Comparison of ENCODE assay signal across 10 mouse cellular contexts in genomic region chr2:27469991-27470355, GRCm38 (mm10). TPM values are rescaled to one million over a fixed set of nuclear protein-coding genes. Genes with fewer than 3 reads are reported as not detected.
DNase-seq lines count a peak whose midpoint lies in the region; ATAC-seq and TF ChIP-seq lines count a peak whose summit lies in the region.
"Had no signal": no experiment of that assay in that cellular context is flagged by ENCODE, and none has a peak within 500 bp of the region (broad histone marks: within the 10 kb centered on the region; RNA-seq: fewer than 3 reads in every experiment).

No protein-coding gene starts in this region.

- DNase-seq in kidney, adult 2 months, result peak; percentile 86
- no peak for DNase-seq in kidney, postnatal 4 days
- peak; percentile 80 for DNase-seq in adrenal gland, postnatal 10 days
- DNase-seq in adrenal gland, postnatal 36 days, result peak; percentile 69 to 70
- no peak for DNase-seq in liver, embryonic 11.5 days (ENCODE audit: low spot score)
- no peak for DNase-seq in hindbrain, postnatal 0 days (ENCODE audit: low spot score)
- DNase-seq: lung, postnatal 10 days; right cerebral cortex, postnatal 4 days had no signal

- no peak overlapping the region for H3K4me3 ChIP-seq in kidney, adult 2 months (ENCODE audit: insufficient read depth, low read depth, low read length)
- H3K4me3 ChIP-seq in liver, embryonic 11.5 days (ENCODE audit: low read depth, low read length), result no peak overlapping the region
- H3K4me3 ChIP-seq in hindbrain, postnatal 0 days (ENCODE audit: low read length), result no peak overlapping the region

- no peaks in the 10 kb centered on the region for H3K9me3 ChIP-seq in liver, embryonic 11.5 days (ENCODE audit: control insufficient read depth, low read length)
- H3K9me3 ChIP-seq in hindbrain, postnatal 0 days (ENCODE audit: low read length), result no peaks in the 10 kb centered on the region

- H3K4me2 ChIP-seq in liver, embryonic 11.5 days, result peak overlapping the region; percentile 51
- no peak overlapping the region for H3K4me2 ChIP-seq in hindbrain, postnatal 0 days (ENCODE audit: low read depth, low read length)
- H3K4me2 ChIP-seq: hindbrain, embryonic 14.5 days had no signal

- no peaks in the 10 kb centered on the region for H3K36me3 ChIP-seq in kidney, adult 2 months (ENCODE audit: control insufficient read depth, insufficient read depth, low read length)
- peaks cover 5% of the 10 kb centered on the region for H3K36me3 ChIP-seq in liver, embryonic 11.5 days (ENCODE audit: control insufficient read depth, insufficient read depth, low read length)
- H3K36me3 ChIP-seq in hindbrain, postnatal 0 days (ENCODE audit: insufficient read depth, low read length), result no peaks in the 10 kb centered on the region

- H3K4me1 ChIP-seq in kidney, adult 2 months (ENCODE audit: control insufficient read depth, insufficient read depth, low read length), result peaks cover 40% of the 10 kb centered on the region
- peaks cover 60% of the 10 kb centered on the region for H3K4me1 ChIP-seq in liver, embryonic 11.5 days (replicated peaks; ENCODE audit: control insufficient read depth, insufficient read depth, low read length)
- H3K4me1 ChIP-seq in hindbrain, postnatal 0 days (ENCODE audit: insufficient read depth, low read length), result peaks cover 23% of the 10 kb centered on the region

- TF ChIP-seq POLR2A in kidney, adult 2 months (IDR thresholded peaks at IDR 0.05; ENCODE audit: low read depth, low read length), result no peak

- 33% methylated on average over 3 of the region's 3 CpGs for WGBS in kidney, adult 2 months
- 57% methylated on average over 3 of the region's 3 CpGs for WGBS in liver, embryonic 11.5 days
- WGBS in hindbrain, postnatal 0 days, result 66% methylated on average over 3 of the region's 3 CpGs

- no peak for ATAC-seq in liver, embryonic 11.5 days (replicated peaks; ENCODE audit: low FRiP score)
- no peak for ATAC-seq in hindbrain, postnatal 0 days
- ATAC-seq in activated CD4-positive, CD25-positive, alpha-beta regulatory T cell, adult 4 months, result no peak

- no peaks in the 10 kb centered on the region for H3K27me3 ChIP-seq in kidney, adult 2 months (replicated peaks; ENCODE audit: control insufficient read depth, insufficient read depth, low read length)
- no peaks in the 10 kb centered on the region for H3K27me3 ChIP-seq in liver, embryonic 11.5 days (replicated peaks; ENCODE audit: control insufficient read depth, insufficient read depth, low read length)
- H3K27me3 ChIP-seq in hindbrain, postnatal 0 days (ENCODE audit: insufficient read depth, low read length), result no peaks in the 10 kb centered on the region

- no peak for TF ChIP-seq CTCF in kidney, adult 2 months (conservative IDR thresholded peaks at IDR 0.05; ENCODE audit: insufficient read depth, insufficient read length, low read depth, low read length)
- no peak for TF ChIP-seq CTCF in hindbrain, postnatal 0 days (IDR thresholded peaks at IDR 0.05; ENCODE audit: low read depth)

- H3K9ac ChIP-seq in liver, embryonic 11.5 days (ENCODE audit: low read depth, low read length), result peak overlapping the region; percentile 52
- H3K9ac ChIP-seq in hindbrain, postnatal 0 days (replicated peaks; ENCODE audit: low read length), result no peak overlapping the region
- H3K9ac ChIP-seq: hindbrain, embryonic 14.5 days had no signal

- no peak overlapping the region for H3K27ac ChIP-seq in kidney, adult 2 months (ENCODE audit: insufficient read depth, low read depth, low read length)
- peak overlapping the region; percentile 91 for H3K27ac ChIP-seq in liver, embryonic 11.5 days (ENCODE audit: low read depth, low read length)
- no peak overlapping the region for H3K27ac ChIP-seq in hindbrain, postnatal 0 days
- H3K27ac ChIP-seq: hindbrain, embryonic 14.5 days had no signal

RNA-seq across cellular contexts. Expression of gene Brd3os, which starts 27.8 kb away (rescaled TPM):
- polyA plus RNA-seq in kidney, adult 2 months (2012; rRNA removed), result 11.6 and 15.1 TPM in 2 replicates
- total RNA-seq in adrenal gland, postnatal 10 days (2021), result 1 to 10 TPM; 4.8 to 5.7 TPM
- 10 to 100 TPM in 1 of 2 experiments, 1 to 10 TPM in 1; 9.2 to 11.4 TPM for total RNA-seq in adrenal gland, postnatal 36 days (2021)
- 2.2 and 2.8 TPM in 2 replicates for polyA plus RNA-seq in liver, embryonic 11.5 days (2014; fragmentation: Nextera tagmentation; extraction: Ambion mirVana)
- total RNA-seq in hindbrain, postnatal 0 days (2014; rRNA removed), result 29.9 and 30.9 TPM in 2 replicates
- 34.1 and 39.7 TPM in 2 replicates for polyA plus RNA-seq in hindbrain, postnatal 0 days (2015; fragmentation: Nextera tagmentation; extraction: Ambion mirVana)
- under 1 TPM in 1 of 2 experiments, not detected in 1; 0.33 TPM for polyA plus RNA-seq in activated CD4-positive, CD25-positive, alpha-beta regulatory T cell, adult 4 months (2017; shearing (Covaris generic))

RNA-seq across cellular contexts. Expression of gene Brd3, which starts 37.5 kb away (rescaled TPM):
- 16.4 and 16.7 TPM in 2 replicates for polyA plus RNA-seq in kidney, adult 2 months (2012; rRNA removed)
- 10 to 100 TPM; 83.9 to 89.7 TPM for total RNA-seq in adrenal gland, postnatal 10 days (2021)
- total RNA-seq in adrenal gland, postnatal 36 days (2021), result 10 to 100 TPM; 64.5 to 78.6 TPM
- 111 and 113 TPM in 2 replicates for polyA plus RNA-seq in liver, embryonic 11.5 days (2014; fragmentation: Nextera tagmentation; extraction: Ambion mirVana)
- total RNA-seq in hindbrain, postnatal 0 days (2014; rRNA removed), result 33.7 TPM in 2 replicates
- polyA plus RNA-seq in hindbrain, postnatal 0 days (2015; fragmentation: Nextera tagmentation; extraction: Ambion mirVana), result 84.0 and 95.5 TPM in 2 replicates
- polyA plus RNA-seq in activated CD4-positive, CD25-positive, alpha-beta regulatory T cell, adult 4 months (2017; shearing (Covaris generic)), result 10 to 100 TPM; 27.7 to 43.4 TPM

RNA-seq across cellular contexts. Expression of gene Vav2, which starts 43.1 kb away (rescaled TPM):
- 28.1 and 30.3 TPM in 2 replicates for polyA plus RNA-seq in kidney, adult 2 months (2012; rRNA removed)
- total RNA-seq in adrenal gland, postnatal 10 days (2021), result 10 to 100 TPM; 21.5 to 29.6 TPM
- 10 to 100 TPM; 23.1 to 31.9 TPM for total RNA-seq in adrenal gland, postnatal 36 days (2021)
- polyA plus RNA-seq in liver, embryonic 11.5 days (2014; fragmentation: Nextera tagmentation; extraction: Ambion mirVana), result 6.0 and 6.6 TPM in 2 replicates
- 38.4 and 44.9 TPM in 2 replicates for total RNA-seq in hindbrain, postnatal 0 days (2014; rRNA removed)
- 8.2 TPM in 2 replicates for polyA plus RNA-seq in hindbrain, postnatal 0 days (2015; fragmentation: Nextera tagmentation; extraction: Ambion mirVana)
- polyA plus RNA-seq in activated CD4-positive, CD25-positive, alpha-beta regulatory T cell, adult 4 months (2017; shearing (Covaris generic)), result 1 to 10 TPM; 5.8 to 8.3 TPM

RNA-seq across cellular contexts. Expression of gene Wdr5, which starts 45.0 kb away (rescaled TPM):
- 28.7 and 29.7 TPM in 2 replicates for polyA plus RNA-seq in kidney, adult 2 months (2012; rRNA removed)
- total RNA-seq in adrenal gland, postnatal 10 days (2021), result 10 to 100 TPM; 35.2 to 38.3 TPM
- 10 to 100 TPM; 32.9 to 37.2 TPM for total RNA-seq in adrenal gland, postnatal 36 days (2021)
- polyA plus RNA-seq in liver, embryonic 11.5 days (2014; fragmentation: Nextera tagmentation; extraction: Ambion mirVana), result 76.7 and 78.0 TPM in 2 replicates
- 46.1 and 51.9 TPM in 2 replicates for total RNA-seq in hindbrain, postnatal 0 days (2014; rRNA removed)
- polyA plus RNA-seq in hindbrain, postnatal 0 days (2015; fragmentation: Nextera tagmentation; extraction: Ambion mirVana), result 34.5 and 35.1 TPM in 2 replicates
- 10 to 100 TPM in 1 of 2 experiments, 1 to 10 TPM in 1; 9.2 to 14.3 TPM for polyA plus RNA-seq in activated CD4-positive, CD25-positive, alpha-beta regulatory T cell, adult 4 months (2017; shearing (Covaris generic))

Comparison
In these comparisons a context has a peak if more than half of its experiments do, and no peak if none do; other contexts are left out.
1. DNase-seq: peak in kidney, adult 2 months (single experiment), adrenal gland, postnatal 10 days (single experiment) and adrenal gland, postnatal 36 days (2 of 2); none in kidney, postnatal 4 days (0 of 2), liver, embryonic 11.5 days (single experiment) and hindbrain, postnatal 0 days (single experiment).